Mouse (Mus musculus) stomach, embryonic 16.5 days (tissue): Measurements from ENCODE around the gene Enoph1. TPM values are rescaled to one million over a fixed set of nuclear protein-coding genes. Genes with fewer than 3 reads are reported as not detected.

Experiments used
- ATAC-seq: fragments of 200-750 bp; cut with Nextera tagmentation; 2 replicates; pipeline ENCODE4 v1.8.0; 2017; ENCODE audit warnings: moderate number of reproducible peaks, moderate TSS enrichment; ENCODE audit not compliant: insufficient read depth, low FRiP score
- H3K27ac ChIP-seq: fragments of 300-500 bp; sonication (generic); 2 replicates; pipeline ENCODE4 v1.5.1; 2014; ENCODE audit warnings: low read length
- H3K27me3 ChIP-seq: fragments of 300-500 bp; sonication (generic); 2 replicates; pipeline ENCODE4 v1.6.1; 2014; ENCODE audit warnings: low read length, control low read depth, mixed read lengths; ENCODE audit not compliant: control insufficient read depth, insufficient read depth
- H3K36me3 ChIP-seq: fragments of 300-500 bp; sonication (generic); 2 replicates; pipeline ENCODE4 v1.6.1; 2014; ENCODE audit warnings: low read length; ENCODE audit not compliant: control insufficient read depth, insufficient read depth
- H3K4me1 ChIP-seq: fragments of 300-500 bp; sonication (generic); 2 replicates; pipeline ENCODE4 v1.6.1; 2014; ENCODE audit warnings: low read length, control low read depth, mixed read lengths; ENCODE audit not compliant: control insufficient read depth, insufficient read depth
- H3K4me2 ChIP-seq: fragments of 300-500 bp; sonication (generic); 2 replicates; pipeline ENCODE4 v1.6.1; 2014; ENCODE audit warnings: low read depth, low read length, mixed read lengths
- H3K4me3 ChIP-seq: fragments of 300-500 bp; sonication (generic); replicated peaks from 2 replicates; pipeline ENCODE4 v1.5.1; 2014; ENCODE audit warnings: mild to moderate bottlenecking, low read length
- H3K9ac ChIP-seq: fragments of 300-500 bp; sonication (generic); 2 replicates; pipeline ENCODE4 v1.6.1; 2014; ENCODE audit warnings: low read length
- H3K9me3 ChIP-seq: fragments of 300-500 bp; sonication (generic); replicated peaks from 2 replicates; pipeline ENCODE4 v1.6.1; 2016; ENCODE audit warnings: low read length, control low read depth; ENCODE audit not compliant: control insufficient read depth
- WGBS: fragments of 180-500 bp; shearing (Covaris S2); extraction: QIAGEN DNeasy Blood & Tissue Kit; methylation state at CpG from one replicate; pipeline ENCODE4 v1.1.7; 2014; 5-methylcytosine and 5-hydroxymethylcytosine counted together
- polyA plus RNA-seq: library from polyadenylated mRNA; unstranded; fragments of >200 nt; fragmentation: Nextera tagmentation; extraction: Ambion mirVana; gene quantifications from 2 replicates; pipeline ENCODE4 v1.2.1, GENCODE M21; 2015

The Enoph1 gene
- polyA plus RNA-seq, 1 experiment from 2014 or later, result 42.2 TPM

DNA sequence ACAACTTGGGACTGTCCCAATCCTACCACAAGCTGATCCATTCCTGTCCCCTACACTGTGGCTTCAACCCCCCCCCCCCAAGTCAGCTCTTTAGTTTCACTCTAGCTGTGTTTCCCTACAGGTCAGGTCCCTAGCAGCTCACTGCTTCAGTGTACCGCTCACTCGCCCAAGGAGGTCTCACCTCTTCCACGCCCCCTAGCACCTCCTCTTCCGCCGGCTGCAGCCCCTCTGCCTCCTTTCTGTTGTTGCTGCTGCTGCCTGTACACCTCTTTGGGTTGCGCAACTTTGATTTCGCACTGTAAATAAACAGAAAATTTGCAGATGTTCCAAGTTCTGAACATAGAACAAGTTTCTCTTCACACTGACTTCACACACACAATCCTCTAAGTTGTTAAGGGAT lies 3.1 kb upstream of the Enoph1 start:
- WGBS, result 8% methylated on average over 7 of the region's 7 CpGs
- peak overlapping the region; percentile 91 for H3K4me3 ChIP-seq

DNA sequence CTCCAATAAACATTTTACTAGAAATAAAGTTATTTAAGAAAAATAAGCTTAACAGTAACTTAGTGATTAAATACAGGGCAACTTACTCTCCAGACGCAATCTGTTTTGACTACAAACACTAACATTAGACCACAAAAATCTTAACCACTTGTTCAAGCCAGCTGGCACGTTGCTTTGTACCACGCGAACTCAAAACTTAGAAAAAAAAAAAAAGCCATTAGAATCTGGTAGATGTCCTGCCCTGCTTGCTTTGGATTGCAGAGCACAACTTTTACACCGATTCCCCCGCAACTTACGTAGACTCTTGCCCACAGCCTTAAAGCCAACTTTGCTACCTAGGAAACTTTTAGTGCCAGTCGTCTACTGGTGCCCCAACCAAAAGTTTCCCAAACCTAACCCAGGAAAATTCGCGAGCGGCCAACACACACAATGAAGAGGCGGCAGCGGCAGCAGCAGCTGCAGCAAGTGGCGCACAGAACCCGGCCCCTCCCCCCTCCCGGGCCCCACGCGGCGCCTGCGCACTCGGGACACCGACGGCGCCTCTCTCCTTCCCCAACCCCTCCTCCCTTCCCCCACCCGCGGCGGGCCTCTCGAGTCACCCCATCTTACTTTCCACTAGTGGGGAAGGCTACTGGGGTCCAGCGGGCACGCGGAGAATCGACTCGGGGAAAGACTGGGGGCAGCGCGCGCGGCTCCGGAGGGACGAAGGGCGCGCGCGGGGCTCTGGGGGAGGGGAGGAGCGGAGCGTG lies 1.6 kb upstream of the Enoph1 start:
- WGBS, result under 1% methylated on average over 45 of the region's 45 CpGs
- ATAC-seq, result peak; percentile 34
- Histone ChIP-seq H3K4me1 (0 out of 2 replicates have a peak, but pooled peaks cover 6% of the 10 kb centered on the region), H3K9ac (peak overlapping the region; percentile 99), H3K4me3 (peak overlapping the region; percentile 91), H3K4me2 (peak overlapping the region; percentile 74), H3K27ac (peak overlapping the region; percentile 97), H3K27me3 (no peaks in the 10 kb centered on the region), H3K9me3 (no peaks in the 10 kb centered on the region), H3K36me3 (peaks cover 12% of the 10 kb centered on the region)

More for the DNA sequence above, 3.1 kb upstream of the Enoph1 start:
- no peak for ATAC-seq
- Histone ChIP-seq H3K36me3 (peaks cover 19% of the 10 kb centered on the region), H3K4me2 (peak overlapping the region; percentile 74), H3K4me1 (0 out of 2 replicates have a peak, but pooled peaks cover 6% of the 10 kb centered on the region), H3K9me3 (no peaks in the 10 kb centered on the region), H3K9ac (peak overlapping the region; percentile 47; the same call in 1 of the 2 replicates), H3K27me3 (no peaks in the 10 kb centered on the region), H3K27ac (no peak overlapping the region)

GRCm38 (mm10) chr5:100038714-100039601 lies 827 bp upstream of the Enoph1 start:
- Histone ChIP-seq H3K9ac (peak overlapping the region; percentile 99), H3K4me1 (peaks cover 11% of the 10 kb centered on the region), H3K4me2 (peak overlapping the region; percentile 50), H3K9me3 (no peaks in the 10 kb centered on the region), H3K27me3 (no peaks in the 10 kb centered on the region), H3K4me3 (peak overlapping the region; percentile 91), H3K36me3 (peaks cover 10% of the 10 kb centered on the region), H3K27ac (peak overlapping the region; percentile 98)
- peak; percentile 74 for ATAC-seq
- WGBS, result under 1% methylated on average over 110 of the region's 113 CpGs

GRCm38 (mm10) chr5:100040281-100040784 lies 548 bp downstream of the Enoph1 start:
- Histone ChIP-seq H3K36me3 (no peaks in the 10 kb centered on the region), H3K9me3 (no peaks in the 10 kb centered on the region), H3K4me3 (peak overlapping the region; percentile 91), H3K27ac (peak overlapping the region; percentile 90), H3K9ac (peak overlapping the region; percentile 98), H3K4me1 (peaks cover 17% of the 10 kb centered on the region), H3K27me3 (no peaks in the 10 kb centered on the region), H3K4me2 (peak overlapping the region; percentile 88)
- under 1% methylated on average over 19 of the region's 19 CpGs for WGBS
- no peak for ATAC-seq

DNA sequence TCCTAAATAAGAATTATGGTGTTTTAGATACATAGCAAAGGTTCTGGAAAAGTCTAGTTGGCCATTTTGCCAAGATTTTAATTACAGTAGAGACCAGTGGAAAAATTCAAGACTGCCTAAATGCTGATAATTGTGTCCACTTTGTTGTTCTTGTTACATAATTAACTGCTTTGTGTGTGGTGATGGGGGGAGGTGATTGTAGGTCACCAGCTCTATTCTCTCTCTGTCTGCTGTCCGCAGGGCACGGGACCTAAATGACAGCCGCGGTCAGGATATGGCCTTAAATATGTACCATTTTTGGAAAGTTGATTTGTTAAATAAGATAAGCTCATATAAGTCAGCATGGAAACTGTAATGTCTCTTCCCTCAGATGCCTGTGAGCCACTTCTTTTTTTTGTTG lies 1.5 kb downstream of the Enoph1 start:
- no peak overlapping the region for H3K4me3 ChIP-seq
- no peaks in the 10 kb centered on the region for H3K27me3 ChIP-seq
- peak overlapping the region; percentile 88; the same call in 1 of the 2 replicates for H3K4me2 ChIP-seq
- no peak overlapping the region for H3K9ac ChIP-seq
- no peak overlapping the region for H3K27ac ChIP-seq
- no peak for ATAC-seq
- 69% methylated on average over 4 of the region's 4 CpGs for WGBS
- H3K9me3 ChIP-seq, result no peaks in the 10 kb centered on the region
- H3K36me3 ChIP-seq, result no peaks in the 10 kb centered on the region
- peaks cover 14% of the 10 kb centered on the region for H3K4me1 ChIP-seq

GRCm38 (mm10) chr5:100042467-100042866 lies 2.7 kb downstream of the Enoph1 start:
- Histone ChIP-seq H3K9ac (no peak overlapping the region), H3K4me1 (peaks cover 17% of the 10 kb centered on the region), H3K4me2 (no peak overlapping the region), H3K27ac (no peak overlapping the region), H3K27me3 (no peaks in the 10 kb centered on the region), H3K4me3 (no peak overlapping the region), H3K36me3 (no peaks in the 10 kb centered on the region), H3K9me3 (no peaks in the 10 kb centered on the region)
- WGBS, result 83% methylated on average over 8 of the region's 8 CpGs
- no peak for ATAC-seq

GRCm38 (mm10) chr5:100043361-100043760 lies 3.6 kb downstream of the Enoph1 start:
- H3K4me3 ChIP-seq, result no peak overlapping the region
- H3K27ac ChIP-seq, result 0 out of 2 replicates have a peak overlapping the region, but pooled peaks have one; percentile 23
- no peaks in the 10 kb centered on the region for H3K9me3 ChIP-seq
- no peak for ATAC-seq
- H3K36me3 ChIP-seq, result no peaks in the 10 kb centered on the region
- WGBS, result 68% methylated on average over 5 of the region's 5 CpGs
- no peaks in the 10 kb centered on the region for H3K27me3 ChIP-seq
- H3K9ac ChIP-seq, result no peak overlapping the region
- peaks cover 19% of the 10 kb centered on the region for H3K4me1 ChIP-seq
- H3K4me2 ChIP-seq, result no peak overlapping the region

DNA sequence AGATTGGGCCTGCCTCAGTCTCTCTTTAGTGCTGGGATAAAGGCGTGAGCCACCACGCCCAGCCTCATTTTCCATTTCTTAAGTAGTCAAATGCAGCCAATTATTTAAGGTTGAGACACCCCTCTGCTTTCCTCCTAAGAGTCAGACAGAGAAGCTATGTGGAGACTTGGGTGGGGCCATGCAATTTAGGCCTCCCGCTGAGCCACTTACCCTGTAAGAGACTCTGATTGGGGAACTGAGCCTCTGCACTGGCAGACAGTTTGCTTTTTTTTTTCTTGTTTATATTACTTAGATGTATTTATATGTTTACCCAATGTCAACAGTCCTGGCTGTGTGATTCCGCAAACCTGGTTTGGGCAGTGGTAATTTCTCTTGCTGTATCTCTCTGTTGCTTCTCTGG lies 4.2 kb downstream of the Enoph1 start:
- ATAC-seq, result no peak
- H3K27ac ChIP-seq, result peak overlapping the region; percentile 12; the same call in 1 of the 2 replicates
- H3K9ac ChIP-seq, result no peak overlapping the region
- no peak overlapping the region for H3K4me3 ChIP-seq
- no peaks in the 10 kb centered on the region for H3K27me3 ChIP-seq
- peaks cover 22% of the 10 kb centered on the region for H3K4me1 ChIP-seq
- no peaks in the 10 kb centered on the region for H3K36me3 ChIP-seq
- H3K9me3 ChIP-seq, result no peaks in the 10 kb centered on the region
- no peak overlapping the region for H3K4me2 ChIP-seq
- WGBS, result 71% methylated on average over 4 of the region's 4 CpGs
